Mouse (Mus musculus) forebrain, embryonic 11.5 days (tissue): ENCODE data around the gene Rps7. TPM values are rescaled to one million over a fixed set of nuclear protein-coding genes. Genes with fewer than 3 reads are reported as not detected.

Experiments
- ATAC-seq: fragments of 200-750 bp; cut with Nextera tagmentation; replicated peaks from 2 replicates; pipeline ENCODE4 v1.8.0; 2017; ENCODE audit warnings: moderate TSS enrichment; ENCODE audit not compliant: low FRiP score
- DNase-seq: peaks from one replicate; pipeline ENCODE4 v3.0.0-alpha.2; 2017; ENCODE audit warnings: low spot score
- H3K27ac ChIP-seq: fragments of 300-500 bp; sonication (generic); 2 replicates; pipeline ENCODE4 v1.5.1; 2014; ENCODE audit warnings: low read depth, low read length
- H3K27me3 ChIP-seq: fragments of 300-500 bp; sonication (generic); 2 replicates; pipeline ENCODE4 v1.6.1; 2014; ENCODE audit warnings: mild to moderate bottlenecking, low read length, mixed read lengths; ENCODE audit not compliant: control insufficient read depth, insufficient read depth
- H3K36me3 ChIP-seq: fragments of 300-500 bp; sonication (generic); 2 replicates; pipeline ENCODE4 v1.6.1; 2014; ENCODE audit warnings: mild to moderate bottlenecking, low read length, moderate library complexity, mixed read lengths; ENCODE audit not compliant: control insufficient read depth, insufficient read depth
- H3K4me1 ChIP-seq: fragments of 300-500 bp; sonication (generic); replicated peaks from 2 replicates; pipeline ENCODE4 v1.6.1; 2014; ENCODE audit warnings: low read length, mixed read lengths; ENCODE audit not compliant: control insufficient read depth, insufficient read depth
- H3K4me2 ChIP-seq: fragments of 300-500 bp; sonication (generic); 2 replicates; pipeline ENCODE4 v1.6.1; 2014; ENCODE audit warnings: low read depth, mild to moderate bottlenecking, low read length, moderate library complexity, mixed read lengths; ENCODE audit not compliant: severe bottlenecking
- H3K4me3 ChIP-seq: fragments of 300-500 bp; sonication (generic); 2 replicates; pipeline ENCODE4 v1.5.1; 2014; ENCODE audit warnings: low read depth, low read length
- H3K9ac ChIP-seq: fragments of 300-500 bp; sonication (generic); 2 replicates; pipeline ENCODE4 v1.6.1; 2014; ENCODE audit warnings: low read length
- H3K9me3 ChIP-seq: fragments of 300-500 bp; sonication (generic); 2 replicates; pipeline ENCODE4 v1.6.1; 2016; ENCODE audit warnings: low read length, mixed read lengths; ENCODE audit not compliant: control insufficient read depth
- WGBS: fragments of 180-500 bp; shearing (Covaris S2); extraction: QIAGEN DNeasy Blood & Tissue Kit; methylation state at CpG from one replicate; pipeline ENCODE4 v1.1.7; 2014; 5-methylcytosine and 5-hydroxymethylcytosine counted together
- polyA plus RNA-seq: library from polyadenylated mRNA; unstranded; fragments of >200 nt; fragmentation: Nextera tagmentation; extraction: Ambion mirVana; gene quantifications from 2 replicates; pipeline ENCODE4 v1.2.1, GENCODE M21; 2014

Rps7 gene
- 626 and 751 TPM in 2 replicates for polyA plus RNA-seq

DNA sequence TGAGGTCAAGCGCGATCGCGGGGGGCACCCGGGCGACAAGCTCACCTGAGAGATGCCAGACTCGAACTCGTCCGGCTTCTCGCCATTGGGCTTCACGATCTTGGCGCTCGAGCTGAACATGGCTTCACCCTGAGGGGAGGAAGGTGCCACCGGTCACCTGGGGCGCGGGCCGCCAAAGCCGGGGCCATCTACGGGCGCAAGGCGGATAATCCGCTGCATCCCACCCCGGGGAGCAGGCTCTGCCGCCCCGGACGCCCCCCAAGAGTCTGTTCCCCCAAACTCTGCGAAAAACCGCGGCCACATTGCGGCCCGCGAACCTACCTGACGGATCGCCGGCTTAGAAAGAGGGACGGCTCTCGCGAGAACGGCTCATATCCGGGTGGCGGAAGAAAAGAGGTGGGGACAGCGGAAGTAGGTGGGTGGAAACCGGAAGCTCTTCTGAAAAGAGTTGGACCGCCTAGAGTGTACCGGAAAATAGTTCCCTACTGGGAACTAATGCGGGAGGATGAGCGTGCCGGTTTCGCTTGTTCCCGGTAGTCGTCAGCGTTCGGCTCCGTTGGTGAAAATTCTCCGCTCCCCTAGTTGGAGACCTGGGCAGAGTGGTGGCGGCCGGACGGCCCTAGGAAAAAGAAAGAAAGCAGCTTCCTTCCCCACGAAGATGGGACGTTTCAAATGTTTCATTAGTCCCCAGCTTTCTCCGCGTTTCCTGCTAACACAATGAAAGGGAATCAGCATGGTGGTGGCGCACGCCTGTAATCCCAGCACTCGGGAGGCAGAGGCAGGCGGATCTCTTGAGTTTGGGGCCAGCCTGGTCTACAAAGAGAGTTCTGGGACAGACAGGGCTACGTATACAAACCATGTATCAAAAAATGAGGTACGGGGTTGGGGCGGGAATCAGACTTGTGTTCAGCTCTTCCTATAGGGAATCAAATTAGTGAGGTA is at the start of gene Rps7:
Gene Rps7 (minus strand): TSS at position 419 of the 942 bp plus-strand sequence.
- no peaks in the 10 kb centered on the region for H3K27me3 ChIP-seq
- H3K36me3 ChIP-seq, result peaks cover 23% of the 10 kb centered on the region
- peak within 1 kb of the TSS; percentile 92 for H3K4me3 ChIP-seq
- WGBS, result 7% methylated on average over 69 of the region's 69 CpGs
- no peaks in the 10 kb centered on the region for H3K9me3 ChIP-seq
- peak; percentile 93 for DNase-seq
- ATAC-seq, result peak; percentile 96
- peak within 1 kb of the TSS; percentile 98 for H3K9ac ChIP-seq
- peak within 1 kb of the TSS; percentile 75 for H3K27ac ChIP-seq
- H3K4me2 ChIP-seq, result peak within 1 kb of the TSS; percentile 68
- H3K4me1 ChIP-seq, result peaks cover 6% of the 10 kb centered on the region

DNA sequence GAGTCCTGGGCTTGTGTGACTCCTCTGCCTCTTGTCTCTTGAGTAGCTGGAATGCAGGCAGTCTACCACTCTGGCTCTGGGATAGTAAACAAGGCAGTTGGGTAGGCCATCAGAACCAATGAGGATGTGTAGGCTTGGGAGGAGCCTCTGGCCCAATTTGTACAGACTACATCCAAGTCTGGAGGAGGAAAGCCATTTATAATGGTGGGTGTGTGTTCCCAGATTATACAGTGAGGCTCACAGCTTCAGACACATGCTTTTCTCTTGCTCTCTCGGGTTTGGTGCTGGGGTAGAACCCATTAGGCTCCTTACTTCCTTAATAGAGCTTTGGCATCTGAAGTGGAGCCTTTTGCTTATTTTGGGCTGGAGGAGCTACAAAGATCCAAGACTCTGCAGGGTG is 48.9 kb upstream of the Rps7 start:
- DNase-seq (no peak), ATAC-seq (no peak)
- WGBS, result 83% methylated on average over 1 of the region's 1 CpGs
- Histone ChIP-seq H3K36me3 (no peaks in the 10 kb centered on the region; the same call in 1 of the 2 replicates), H3K27ac (no peak overlapping the region), H3K9ac (no peak overlapping the region), H3K9me3 (no peaks in the 10 kb centered on the region), H3K27me3 (no peaks in the 10 kb centered on the region), H3K4me2 (no peak overlapping the region), H3K4me3 (no peak overlapping the region), H3K4me1 (no peaks in the 10 kb centered on the region)

DNA sequence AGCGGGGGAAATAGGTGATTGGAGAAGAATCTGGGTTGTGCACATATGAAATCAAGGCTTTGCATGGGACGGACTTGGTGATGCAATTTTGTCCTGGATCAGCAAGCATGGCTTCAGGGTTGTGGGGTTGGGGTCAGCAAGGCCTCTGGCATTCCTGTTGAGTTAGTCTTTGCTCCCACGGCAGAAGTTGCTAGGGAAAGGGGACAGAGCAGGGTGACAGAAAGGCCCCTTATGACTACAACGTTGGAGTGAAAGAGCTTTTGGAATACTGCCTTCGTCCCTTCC is 40.1 kb upstream of the Rps7 start:
- ATAC-seq (no peak), DNase-seq (no peak)
- Histone ChIP-seq H3K4me3 (peak overlapping the region; percentile 48), H3K27me3 (no peaks in the 10 kb centered on the region), H3K9me3 (no peaks in the 10 kb centered on the region), H3K27ac (peak overlapping the region; percentile 72), H3K9ac (peak overlapping the region; percentile 52), H3K4me2 (peak overlapping the region; percentile 49), H3K4me1 (peaks cover 6% of the 10 kb centered on the region), H3K36me3 (no peaks in the 10 kb centered on the region; the same call in 1 of the 2 replicates)
- WGBS, result 73% methylated on average over 5 of the region's 5 CpGs

DNA sequence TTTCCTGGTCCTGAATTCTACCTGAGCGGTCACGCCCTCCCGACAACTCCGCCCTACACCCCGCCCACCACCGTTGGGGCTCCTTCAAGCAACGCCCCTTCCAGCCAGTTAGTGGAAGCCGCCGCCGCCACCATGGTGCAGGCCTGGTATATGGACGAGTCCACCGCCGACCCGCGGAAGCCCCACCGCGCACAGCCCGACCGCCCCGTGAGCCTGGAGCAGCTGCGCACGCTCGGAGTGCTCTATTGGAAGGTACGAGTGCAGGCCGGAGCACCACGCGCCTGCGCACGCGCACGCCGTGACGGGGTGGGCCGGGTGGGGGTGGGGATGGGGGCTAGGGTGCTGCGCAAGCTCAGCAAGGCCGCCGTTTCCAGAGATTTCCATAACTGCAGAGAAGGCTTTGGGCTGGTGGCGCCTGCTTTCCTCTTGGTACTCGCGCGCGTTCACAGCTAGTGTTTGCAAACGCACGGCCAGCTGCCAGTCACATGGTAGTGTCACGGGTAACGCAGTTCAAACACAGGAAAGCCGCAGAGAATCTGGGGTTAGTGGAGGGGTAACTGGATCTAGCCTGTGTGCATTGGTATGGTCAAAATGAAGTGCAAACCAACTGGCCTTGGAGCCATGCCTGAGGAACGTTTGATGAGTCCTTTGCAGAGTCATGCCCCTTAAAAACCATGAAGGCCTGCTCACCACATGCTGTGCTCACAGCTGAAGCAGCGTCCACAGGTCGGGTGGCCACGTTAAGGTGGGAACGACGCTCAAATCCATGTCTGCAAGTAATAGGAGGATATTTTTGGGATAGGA is 39.6 kb upstream of the Rps7 start, which contains the start of gene Adi1:
Gene Adi1 (plus strand): TSS at position 111 of the 804 bp plus-strand sequence.
- Histone ChIP-seq H3K4me3 (peak within 1 kb of the TSS; percentile 48), H3K27ac (peak within 1 kb of the TSS; percentile 72), H3K27me3 (no peaks in the 10 kb centered on the region), H3K9ac (peak within 1 kb of the TSS; percentile 52), H3K4me2 (peak within 1 kb of the TSS; percentile 49), H3K9me3 (no peaks in the 10 kb centered on the region), H3K4me1 (peaks cover 6% of the 10 kb centered on the region), H3K36me3 (no peaks in the 10 kb centered on the region; the same call in 1 of the 2 replicates)
- ATAC-seq, result peak; percentile 95
- 3% methylated on average over 53 of the region's 53 CpGs for WGBS
- DNase-seq, result peak; percentile 94

DNA sequence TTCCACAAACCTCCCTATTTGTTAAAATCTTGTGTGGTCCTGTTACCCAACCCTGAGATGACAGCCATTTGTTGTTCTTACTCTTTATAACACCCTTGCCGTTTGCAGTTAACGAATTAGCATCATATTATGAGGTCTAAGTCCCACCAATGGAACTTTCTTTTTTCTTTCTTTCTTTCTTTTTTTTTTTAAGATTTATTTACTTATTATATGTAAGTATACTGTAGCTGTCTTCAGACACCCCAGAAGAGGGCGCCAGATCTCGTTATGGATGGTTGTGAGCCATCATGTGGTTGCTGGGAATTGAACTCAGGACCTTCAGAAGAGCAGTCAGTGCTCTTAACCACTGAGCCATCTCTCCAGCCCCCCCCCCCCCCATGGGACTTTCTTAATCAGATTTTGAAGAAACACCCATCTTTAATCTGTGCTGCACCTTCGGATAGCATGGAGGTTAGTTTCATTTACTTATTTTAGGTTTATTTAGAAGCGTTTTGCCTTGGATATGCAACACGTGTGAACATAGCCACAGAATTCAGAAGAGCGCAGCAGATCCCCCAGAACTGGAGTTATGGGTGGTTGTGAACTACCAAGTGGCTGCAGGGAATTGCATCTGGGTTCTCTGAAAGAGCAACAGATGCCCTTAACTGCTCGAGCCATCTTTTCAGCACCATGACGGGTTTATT is 38.4 kb upstream of the Rps7 start:
- H3K4me3 ChIP-seq, result no peak overlapping the region
- H3K4me2 ChIP-seq, result peak overlapping the region; percentile 49; the same call in 1 of the 2 replicates
- H3K9me3 ChIP-seq, result no peaks in the 10 kb centered on the region
- no peak overlapping the region for H3K27ac ChIP-seq
- no peaks in the 10 kb centered on the region for H3K27me3 ChIP-seq
- no peak overlapping the region for H3K9ac ChIP-seq
- DNase-seq (no peak), ATAC-seq (no peak)
- WGBS, result 88% methylated on average over 10 of the region's 10 CpGs
- H3K4me1 ChIP-seq, result peaks cover 6% of the 10 kb centered on the region
- H3K36me3 ChIP-seq, result no peaks in the 10 kb centered on the region; the same call in 1 of the 2 replicates

DNA sequence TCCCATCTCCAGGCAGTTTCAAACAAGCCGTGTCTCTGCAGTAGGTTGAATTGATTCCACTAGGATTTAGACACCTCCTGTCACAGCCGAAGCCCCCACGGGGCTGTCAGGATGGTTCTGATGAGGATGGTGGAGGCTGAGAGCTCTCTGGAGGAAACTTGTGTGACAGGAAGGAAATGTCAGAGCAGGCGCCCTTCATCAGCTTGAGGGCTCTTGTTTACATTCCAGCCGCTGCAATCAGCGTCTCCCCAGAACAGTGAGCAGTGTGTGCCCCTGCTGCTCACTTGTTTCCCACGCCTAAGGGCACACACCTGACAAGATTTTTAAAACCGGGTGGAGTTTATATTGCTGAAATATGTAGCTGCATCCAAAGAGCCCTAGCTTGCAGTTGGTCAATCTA is 31.5 kb upstream of the Rps7 start:
- DNase-seq (no peak), ATAC-seq (no peak)
- no peak overlapping the region for H3K4me3 ChIP-seq
- 59% methylated on average over 8 of the region's 8 CpGs for WGBS
- no peaks in the 10 kb centered on the region for H3K27me3 ChIP-seq
- no peak overlapping the region for H3K4me2 ChIP-seq
- peaks cover 2% of the 10 kb centered on the region; the same call in 1 of the 2 replicates for H3K4me1 ChIP-seq
- H3K36me3 ChIP-seq, result no peaks in the 10 kb centered on the region
- no peak overlapping the region for H3K27ac ChIP-seq
- no peaks in the 10 kb centered on the region for H3K9me3 ChIP-seq
- no peak overlapping the region for H3K9ac ChIP-seq

DNA sequence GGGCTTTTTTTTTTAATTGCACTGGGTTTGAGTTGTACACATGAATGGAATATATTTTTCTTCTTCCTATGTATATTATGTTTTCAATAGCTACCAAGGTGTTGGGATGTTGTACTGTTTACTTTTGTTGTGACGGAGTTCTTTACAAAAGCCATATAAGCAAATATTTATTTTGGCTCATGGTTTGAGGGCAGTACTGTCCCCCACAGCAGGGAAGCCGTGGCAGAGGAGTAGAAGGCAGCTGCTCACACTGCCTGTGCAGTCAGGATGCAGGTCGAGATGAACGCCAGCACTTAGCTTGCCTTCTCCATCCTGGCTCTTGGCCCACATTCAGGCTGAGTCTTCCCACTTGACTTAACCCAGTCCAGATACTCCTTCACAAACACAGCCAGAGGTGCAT is 31.0 kb upstream of the Rps7 start:
- Histone ChIP-seq H3K9me3 (no peaks in the 10 kb centered on the region), H3K9ac (no peak overlapping the region), H3K4me3 (no peak overlapping the region), H3K4me2 (no peak overlapping the region), H3K36me3 (no peaks in the 10 kb centered on the region), H3K27ac (no peak overlapping the region), H3K4me1 (peaks cover 2% of the 10 kb centered on the region; the same call in 1 of the 2 replicates), H3K27me3 (no peaks in the 10 kb centered on the region)
- ATAC-seq (no peak), DNase-seq (no peak)
- WGBS, result 81% methylated on average over 4 of the region's 4 CpGs

DNA sequence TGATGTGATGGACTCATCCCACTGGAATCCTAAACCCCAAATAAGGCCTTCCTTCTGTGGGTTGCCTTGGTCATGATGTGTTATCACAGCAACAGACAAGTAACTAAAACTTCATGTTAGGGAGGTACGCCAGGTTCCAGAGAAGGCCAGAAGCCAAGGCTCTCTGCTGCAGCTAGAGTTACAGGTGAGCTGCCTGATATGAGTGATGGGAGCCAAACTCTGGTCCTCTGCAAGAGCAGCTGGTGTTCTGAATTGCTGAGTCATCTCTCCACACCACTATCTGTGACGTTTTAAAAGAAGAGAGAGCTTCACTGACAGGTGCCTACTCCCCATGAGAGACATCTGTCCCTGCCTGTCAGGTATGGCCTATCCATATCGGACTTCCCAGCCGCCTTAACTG is 26.9 kb upstream of the Rps7 start:
- no peak for DNase-seq
- Histone ChIP-seq H3K4me3 (no peak overlapping the region), H3K27me3 (no peaks in the 10 kb centered on the region), H3K4me2 (no peak overlapping the region), H3K36me3 (peaks cover 7% of the 10 kb centered on the region), H3K4me1 (peaks cover 2% of the 10 kb centered on the region; the same call in 1 of the 2 replicates), H3K27ac (no peak overlapping the region), H3K9ac (no peak overlapping the region), H3K9me3 (no peaks in the 10 kb centered on the region)
- 91% methylated on average over 4 of the region's 4 CpGs for WGBS
- ATAC-seq, result no peak
